Mouse (Mus musculus): Measurements from ENCODE around the gene Jmjd8.

GRCm38 (mm10) chr17:25823452-25823851 lies 5.2 kb upstream of the Jmjd8 start, which contains the start of gene Wdr24:
- TF ChIP-seq CTCF (IDR thresholded peaks at IDR 0.05; ENCODE audit: low read depth) (no peak), EP300 (optimal IDR thresholded peaks at IDR 0.05) (no peak)

Data from stomach, postnatal 0 days (tissue).